Mouse (Mus musculus): ENCODE measurements around the gene Grin3b. TPM values are rescaled to one million over a fixed set of nuclear protein-coding genes. Genes with fewer than 3 reads are reported as not detected.
A peak's percentile ranks its signal among the peaks of the same experiment; 100 is the strongest.

The Grin3b gene
- polyA plus RNA-seq, 1 experiment, result 0.38 TPM

DNA sequence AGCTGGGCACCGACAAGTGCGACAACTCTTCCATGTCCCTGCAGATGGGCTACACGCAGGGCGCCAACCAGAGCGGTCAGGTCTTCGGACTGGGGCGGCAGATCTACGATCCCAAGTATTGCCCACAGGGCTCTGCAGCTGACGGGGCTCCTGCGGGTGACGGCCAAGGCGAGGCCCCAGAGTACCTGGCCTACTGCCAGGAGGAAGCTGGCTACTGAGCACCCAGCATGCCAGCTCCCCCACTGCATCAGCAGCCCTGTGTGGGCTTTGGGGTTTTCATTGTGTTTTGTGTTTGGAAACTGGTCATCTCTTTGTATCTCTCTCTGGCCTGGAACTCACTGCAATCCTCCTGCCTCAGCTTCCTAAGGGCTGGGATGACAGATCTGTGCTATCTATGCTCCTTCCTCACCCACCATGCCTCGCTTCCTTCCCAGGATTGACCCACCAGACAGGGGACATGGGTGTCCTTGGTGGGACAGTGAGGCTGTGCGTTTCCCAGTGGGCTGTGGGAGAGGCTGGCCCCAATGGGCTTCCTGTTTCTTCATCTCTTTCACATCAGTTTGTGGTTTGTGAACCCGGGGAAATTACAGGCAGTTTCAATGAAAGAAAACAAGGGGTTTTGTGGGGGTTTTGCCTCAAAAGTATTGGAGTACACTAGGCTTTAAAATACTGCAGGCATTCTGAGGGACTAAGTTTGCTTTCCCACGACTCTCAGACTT is 24.0 kb downstream of the Grin3b start:
- no peak for DNase-seq (ENCODE audit: low read depth)
- TF ChIP-seq POLR2A (IDR thresholded peaks at IDR 0.05; ENCODE audit: borderline replicate concordance, extremely low read depth, insufficient read depth, insufficient read length, poor library complexity, severe bottlenecking), result no peak
- no peak for TF ChIP-seq CTCF (IDR thresholded peaks at IDR 0.05; ENCODE audit: borderline replicate concordance, extremely low read depth, insufficient read depth, insufficient read length)

- DNase-seq (ENCODE audit: low read depth), result no peak
- no peak for TF ChIP-seq POLR2A (IDR thresholded peaks at IDR 0.05; ENCODE audit: borderline replicate concordance, extremely low read depth, insufficient read depth, insufficient read length, poor library complexity, severe bottlenecking)
- no peak for TF ChIP-seq CTCF (IDR thresholded peaks at IDR 0.05; ENCODE audit: borderline replicate concordance, extremely low read depth, insufficient read depth, insufficient read length)
These were observed 25.1 kb downstream of the Grin3b start for GRCm38 (mm10) chr10:79995636-79996035.

DNA sequence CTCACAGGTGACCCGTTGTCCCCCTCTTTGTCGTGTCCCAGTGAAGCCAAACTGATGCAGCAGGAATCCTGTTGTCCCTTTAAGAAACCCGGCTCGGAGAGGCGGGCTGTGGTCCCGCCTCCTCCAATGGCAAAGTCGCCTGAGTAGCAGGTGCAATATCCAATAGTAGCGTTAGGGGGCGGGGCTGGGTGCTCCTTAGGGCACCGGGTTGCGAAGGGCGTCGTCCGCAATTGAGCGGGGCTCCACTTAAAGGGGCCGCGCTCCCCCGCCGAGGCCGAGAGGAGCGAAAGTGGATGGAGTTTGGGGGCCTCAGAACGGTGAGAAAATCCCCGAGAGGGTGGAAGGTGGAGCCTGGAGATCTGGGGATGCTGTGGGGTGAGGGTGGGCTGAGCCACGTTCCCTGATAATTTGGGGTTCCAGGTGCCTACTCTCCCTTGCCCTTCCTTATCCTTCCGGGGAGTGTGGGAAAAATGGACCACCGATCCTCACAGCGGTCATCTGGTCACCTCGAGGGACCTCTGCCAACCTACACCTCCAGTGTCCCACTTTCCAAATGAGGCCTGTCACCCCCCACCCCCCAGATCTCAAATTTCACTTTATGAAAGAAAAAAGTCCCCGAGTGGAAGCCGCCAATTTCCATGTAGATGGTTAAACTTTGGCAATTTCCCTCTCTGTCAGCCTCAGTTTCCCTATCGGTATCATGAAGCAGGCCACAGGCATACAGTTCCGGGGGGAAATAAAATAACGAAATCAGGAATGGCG is 25.9 kb downstream of the Grin3b start, which contains the start of gene Abca7:
Gene Abca7, plus strand, starts transcription at position 223 of the 762 bp plus-strand sequence.
- peak; percentile 98 for DNase-seq (ENCODE audit: low read depth)
- no peak for TF ChIP-seq POLR2A (IDR thresholded peaks at IDR 0.05; ENCODE audit: borderline replicate concordance, extremely low read depth, insufficient read depth, insufficient read length, poor library complexity, severe bottlenecking)
- TF ChIP-seq CTCF (IDR thresholded peaks at IDR 0.05; ENCODE audit: borderline replicate concordance, extremely low read depth, insufficient read depth, insufficient read length), result no peak

DNA sequence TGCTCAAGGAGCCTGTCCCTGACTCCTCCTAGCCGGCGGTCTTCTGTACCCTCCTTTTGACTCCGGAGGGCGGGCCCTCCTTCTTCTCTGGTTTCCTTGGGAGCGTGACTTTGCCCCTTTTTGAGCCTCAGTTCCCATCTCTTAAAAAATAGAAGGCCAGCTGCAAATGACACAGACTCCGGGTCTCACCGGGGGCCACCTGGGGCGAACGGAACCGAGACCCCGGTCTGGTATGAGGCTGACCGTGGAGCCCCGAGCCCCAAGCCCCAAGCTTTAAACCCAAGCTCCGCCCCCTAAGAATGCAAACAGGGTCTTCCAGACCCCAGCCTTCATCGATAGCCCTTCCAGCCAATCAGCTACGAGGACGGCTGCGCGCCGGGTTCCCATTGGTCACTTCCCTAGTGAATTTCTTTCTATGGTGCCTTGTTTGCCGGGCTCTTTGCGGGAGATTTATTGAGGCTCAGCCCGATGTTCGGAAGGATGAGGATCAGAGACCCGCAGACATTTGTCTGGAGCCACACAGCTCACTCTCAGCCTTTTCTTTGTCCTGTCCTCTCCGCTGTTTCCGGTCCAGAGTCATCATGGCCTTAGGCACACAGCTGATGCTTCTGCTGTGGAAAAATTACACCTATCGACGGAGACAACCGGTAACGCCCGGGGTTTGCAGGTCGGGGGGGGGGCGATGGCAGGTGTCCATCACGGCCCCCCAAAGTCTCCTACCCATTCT is 26.7 kb downstream of the Grin3b start:
- no peak for TF ChIP-seq POLR2A (IDR thresholded peaks at IDR 0.05; ENCODE audit: borderline replicate concordance, extremely low read depth, insufficient read depth, insufficient read length, poor library complexity, severe bottlenecking)
- TF ChIP-seq CTCF (IDR thresholded peaks at IDR 0.05; ENCODE audit: borderline replicate concordance, extremely low read depth, insufficient read depth, insufficient read length), result no peak
- peak; percentile 96 for DNase-seq (ENCODE audit: low read depth)

- TF ChIP-seq POLR2A (IDR thresholded peaks at IDR 0.05; ENCODE audit: borderline replicate concordance, extremely low read depth, insufficient read depth, insufficient read length, poor library complexity, severe bottlenecking), result no peak
- TF ChIP-seq CTCF (IDR thresholded peaks at IDR 0.05; ENCODE audit: borderline replicate concordance, extremely low read depth, insufficient read depth, insufficient read length), result no peak
- DNase-seq (ENCODE audit: low read depth), result peak; percentile 86
These were observed 27.3 kb downstream of the Grin3b start for GRCm38 (mm10) chr10:79997819-79998218.

DNA sequence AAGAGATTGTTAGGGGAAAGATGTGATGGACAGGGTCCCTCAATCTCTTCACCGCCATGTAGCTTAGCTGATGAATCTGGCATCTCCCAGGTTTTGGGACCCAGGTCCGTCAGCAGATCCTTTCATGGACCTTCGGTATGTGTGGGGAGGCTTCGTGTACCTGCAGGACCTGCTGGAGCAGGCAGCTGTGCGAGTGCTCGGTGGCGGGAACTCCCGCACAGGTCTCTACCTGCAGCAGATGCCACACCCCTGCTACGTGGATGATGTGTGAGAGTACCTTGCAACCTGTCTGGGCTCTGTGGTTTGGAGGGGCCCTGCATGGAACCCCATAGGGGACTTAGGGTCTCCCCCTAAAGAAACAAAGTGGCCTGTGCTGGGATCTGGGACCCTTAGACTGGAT is 31.4 kb downstream of the Grin3b start:
- TF ChIP-seq CTCF (IDR thresholded peaks at IDR 0.05; ENCODE audit: borderline replicate concordance, extremely low read depth, insufficient read depth, insufficient read length) (no peak), POLR2A (IDR thresholded peaks at IDR 0.05; ENCODE audit: borderline replicate concordance, extremely low read depth, insufficient read depth, insufficient read length, poor library complexity, severe bottlenecking) (no peak)
- no peak for DNase-seq (ENCODE audit: low read depth)

DNA sequence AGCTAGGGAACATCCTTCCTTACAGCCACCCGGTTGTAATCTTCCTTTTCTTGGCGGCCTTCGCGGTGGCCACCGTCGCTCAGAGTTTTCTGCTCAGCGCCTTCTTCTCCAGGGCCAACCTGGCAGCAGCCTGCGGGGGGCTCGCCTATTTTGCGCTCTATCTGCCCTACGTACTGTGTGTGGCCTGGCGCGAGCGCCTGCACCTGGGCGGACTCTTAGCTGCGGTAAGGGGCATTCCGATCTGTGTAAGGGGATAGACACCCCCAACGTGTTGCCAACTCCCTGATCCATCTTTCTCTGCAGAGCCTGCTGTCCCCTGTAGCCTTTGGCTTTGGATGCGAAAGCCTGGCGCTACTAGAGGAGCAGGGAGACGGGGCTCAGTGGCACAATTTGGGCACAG is 32.3 kb downstream of the Grin3b start:
- no peak for TF ChIP-seq POLR2A (IDR thresholded peaks at IDR 0.05; ENCODE audit: borderline replicate concordance, extremely low read depth, insufficient read depth, insufficient read length, poor library complexity, severe bottlenecking)
- TF ChIP-seq CTCF (IDR thresholded peaks at IDR 0.05; ENCODE audit: borderline replicate concordance, extremely low read depth, insufficient read depth, insufficient read length), result no peak

GRCm38 (mm10) chr10:80003374-80004232 is 33.1 kb downstream of the Grin3b start:
- DNase-seq (ENCODE audit: low read depth), result no peak
- TF ChIP-seq CTCF (IDR thresholded peaks at IDR 0.05; ENCODE audit: borderline replicate concordance, extremely low read depth, insufficient read depth, insufficient read length), result no peak
- TF ChIP-seq POLR2A (IDR thresholded peaks at IDR 0.05; ENCODE audit: borderline replicate concordance, extremely low read depth, insufficient read depth, insufficient read length, poor library complexity, severe bottlenecking), result no peak

More for the DNA sequence above, 32.3 kb downstream of the Grin3b start:
- DNase-seq (ENCODE audit: low read depth), result no peak

DNA sequence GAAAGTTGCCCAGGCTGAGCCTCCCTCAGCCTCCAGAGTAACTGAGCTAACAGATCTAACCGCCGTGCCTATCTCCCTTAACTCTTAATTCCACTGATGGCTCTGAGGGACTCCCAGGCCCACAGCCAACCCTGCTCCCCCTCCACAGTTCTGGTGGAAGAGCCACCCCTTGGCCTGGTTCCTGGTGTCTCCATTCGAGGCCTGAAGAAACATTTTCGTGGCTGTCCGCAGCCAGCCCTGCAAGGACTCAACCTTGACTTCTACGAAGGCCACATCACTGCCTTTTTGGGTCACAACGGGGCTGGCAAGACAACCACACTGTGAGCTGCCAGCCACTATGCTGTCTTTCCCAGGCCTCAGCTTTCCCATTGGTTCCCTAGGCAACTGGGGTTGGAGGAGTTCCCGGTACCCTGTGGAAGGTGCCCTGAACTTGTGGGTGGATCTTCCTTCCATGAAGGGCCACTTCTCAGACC is 33.8 kb downstream of the Grin3b start:
- no peak for TF ChIP-seq CTCF (IDR thresholded peaks at IDR 0.05; ENCODE audit: borderline replicate concordance, extremely low read depth, insufficient read depth, insufficient read length)
- TF ChIP-seq POLR2A (IDR thresholded peaks at IDR 0.05; ENCODE audit: borderline replicate concordance, extremely low read depth, insufficient read depth, insufficient read length, poor library complexity, severe bottlenecking), result no peak
- DNase-seq (ENCODE audit: low read depth), result no peak

DNA sequence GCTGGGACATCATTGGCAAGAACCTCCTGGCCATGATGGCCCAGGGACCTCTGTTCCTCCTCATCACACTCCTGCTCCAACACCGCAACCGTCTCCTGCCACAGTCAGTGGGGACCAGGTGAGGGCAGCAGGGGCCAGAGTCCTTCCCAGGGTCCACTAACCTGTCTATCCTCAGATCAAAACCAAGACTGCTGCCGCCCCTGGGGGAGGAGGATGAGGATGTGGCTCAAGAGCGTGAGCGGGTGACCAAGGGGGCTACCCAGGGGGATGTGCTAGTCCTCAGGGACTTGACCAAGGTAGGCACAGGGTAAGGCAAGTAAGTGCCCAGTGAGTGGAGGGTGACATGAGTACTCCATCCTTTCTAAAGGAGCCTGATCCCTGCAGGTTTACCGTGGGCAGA is 41.2 kb downstream of the Grin3b start:
- DNase-seq (ENCODE audit: low read depth), result no peak

More for the DNA sequence above, 41.2 kb downstream of the Grin3b start:
- TF ChIP-seq CTCF (IDR thresholded peaks at IDR 0.05; ENCODE audit: borderline replicate concordance, extremely low read depth, insufficient read depth, insufficient read length) (no peak), POLR2A (IDR thresholded peaks at IDR 0.05; ENCODE audit: borderline replicate concordance, extremely low read depth, insufficient read depth, insufficient read length, poor library complexity, severe bottlenecking) (no peak)

All from brain, embryonic 14.5 days (tissue).